In genomic region chr1:76654826-76655225, GRCm38 (mm10) we compare ENCODE assay signal across 22 mouse cellular contexts.
"Had no signal": no experiment of that assay in that cellular context is flagged by ENCODE, and none has a peak within 500 bp of the region (broad histone marks: within the 10 kb centered on the region; RNA-seq: fewer than 3 reads in every experiment).

No protein-coding gene starts in this region.

- H3K9me3 ChIP-seq: limb, embryonic 10.5 days; limb, embryonic 13.5 days; liver, embryonic 12.5 days; liver, embryonic 15.5 days; lung, embryonic 15.5 days; midbrain, embryonic 10.5 days; midbrain, embryonic 13.5 days; neural tube, embryonic 13.5 days; stomach, embryonic 15.5 days had no signal

- DNase-seq: kidney, postnatal 25 days; layer of hippocampus, postnatal 36 days; liver; lung, adult 18-20 months; lung, postnatal 10 days; lung, postnatal 36 days; retina, postnatal 1 day; right cerebral cortex, postnatal 25 days; spleen, adult 18-20 months; thymus, postnatal 25 days had no signal

- H3K36me3 ChIP-seq: limb, embryonic 10.5 days; limb, embryonic 13.5 days; liver, embryonic 12.5 days; liver, embryonic 15.5 days; lung, embryonic 15.5 days; midbrain, embryonic 10.5 days; midbrain, embryonic 13.5 days; neural tube, embryonic 13.5 days; stomach, embryonic 15.5 days had no signal

- H3K4me3 ChIP-seq: limb, embryonic 10.5 days; limb, embryonic 13.5 days; liver, embryonic 12.5 days; liver, embryonic 15.5 days; lung, embryonic 15.5 days; megakaryocyte, embryonic 14.5 days; midbrain, embryonic 10.5 days; midbrain, embryonic 13.5 days; myocyte; neural tube, embryonic 13.5 days; stomach, embryonic 15.5 days had no signal

- H3K27ac ChIP-seq: kidney, postnatal 0 days; limb, embryonic 10.5 days; limb, embryonic 13.5 days; liver, embryonic 12.5 days; liver, embryonic 15.5 days; lung, embryonic 15.5 days; midbrain, embryonic 10.5 days; midbrain, embryonic 13.5 days; neural tube, embryonic 13.5 days; stomach, embryonic 15.5 days had no signal

- H3K4me1 ChIP-seq: limb, embryonic 10.5 days; limb, embryonic 13.5 days; liver, embryonic 12.5 days; liver, embryonic 15.5 days; lung, embryonic 15.5 days; megakaryocyte, embryonic 14.5 days; midbrain, embryonic 10.5 days; midbrain, embryonic 13.5 days; neural tube, embryonic 13.5 days; stomach, embryonic 15.5 days had no signal

- H3K27me3 ChIP-seq: limb, embryonic 13.5 days; liver, embryonic 12.5 days; liver, embryonic 15.5 days; lung, embryonic 15.5 days; megakaryocyte, embryonic 14.5 days; midbrain, embryonic 13.5 days; neural tube, embryonic 13.5 days; stomach, embryonic 15.5 days had no signal
